Mouse (Mus musculus): ENCODE measurements at regions not wholly inside any gene's neighbourhood (a gene's known extent, or its start where the extent isn't known, plus 50 kb on each side); places are given as distances from the start of the nearest gene placed in this dataset.

GRCm38 (mm10) chr19:56653292-56653691, 68.7 kb upstream of the Adrb1 start:
- H3K36me3 ChIP-seq = no peaks in the 10 kb centered on the region
- H3K4me3 ChIP-seq (replicated peaks) = no peak overlapping the region
- 0 out of 2 replicates have a peak overlapping the region, but pooled peaks have one; percentile 50 for H3K4me2 ChIP-seq (replicated peaks)
- no peak overlapping the region for H3K27ac ChIP-seq
- H3K27me3 ChIP-seq = peaks cover 11% of the 10 kb centered on the region
- no peaks in the 10 kb centered on the region for H3K9me3 ChIP-seq
- no peak overlapping the region for H3K9ac ChIP-seq (replicated peaks)
- ATAC-seq = peak; percentile 40; the same call in 1 of the 2 replicates
- WGBS = 44% methylated on average over 9 of the region's 9 CpGs
- peaks cover 19% of the 10 kb centered on the region for H3K4me1 ChIP-seq (replicated peaks)

- Histone ChIP-seq H3K36me3 (no peaks in the 10 kb centered on the region), H3K27ac (no peak overlapping the region), H3K4me1 (replicated peaks) (peaks cover 19% of the 10 kb centered on the region), H3K9ac (replicated peaks) (no peak overlapping the region), H3K27me3 (peaks cover 11% of the 10 kb centered on the region), H3K4me2 (replicated peaks) (no peak overlapping the region), H3K9me3 (no peaks in the 10 kb centered on the region), H3K4me3 (replicated peaks) (no peak overlapping the region)
- ATAC-seq = no peak
- WGBS = 87% methylated on average over 9 of the region's 9 CpGs
These were observed 66.7 kb upstream of the Adrb1 start for GRCm38 (mm10) chr19:56655330-56655729.

GRCm38 (mm10) chr19:56660566-56661199, 61.3 kb upstream of the Adrb1 start:
- WGBS = 62% methylated on average over 4 of the region's 4 CpGs

GRCm38 (mm10) chr19:56663474-56664227, 58.3 kb upstream of the Adrb1 start:
- H3K27me3 ChIP-seq = no peaks in the 10 kb centered on the region
- no peak overlapping the region for H3K9ac ChIP-seq (replicated peaks)
- no peak for ATAC-seq
- H3K4me3 ChIP-seq (replicated peaks) = no peak overlapping the region
- WGBS = 42% methylated on average over 10 of the region's 10 CpGs
- H3K4me2 ChIP-seq (replicated peaks) = no peak overlapping the region
- no peaks in the 10 kb centered on the region for H3K36me3 ChIP-seq
- H3K27ac ChIP-seq = no peak overlapping the region
- H3K4me1 ChIP-seq (replicated peaks) = peaks cover 9% of the 10 kb centered on the region; the same call in 1 of the 2 replicates
- no peaks in the 10 kb centered on the region for H3K9me3 ChIP-seq

More at GRCm38 (mm10) chr19:56660566-56661199, 61.3 kb upstream of the Adrb1 start:
- no peak overlapping the region for H3K4me2 ChIP-seq (replicated peaks)
- no peaks in the 10 kb centered on the region for H3K9me3 ChIP-seq
- H3K27ac ChIP-seq = no peak overlapping the region
- peaks cover 9% of the 10 kb centered on the region; the same call in 1 of the 2 replicates for H3K4me1 ChIP-seq (replicated peaks)
- no peak overlapping the region for H3K4me3 ChIP-seq (replicated peaks)
- no peak overlapping the region for H3K9ac ChIP-seq (replicated peaks)
- H3K27me3 ChIP-seq = no peaks in the 10 kb centered on the region
- ATAC-seq = no peak
- H3K36me3 ChIP-seq = no peaks in the 10 kb centered on the region

GRCm38 (mm10) chr19:56664307-56664775, 57.7 kb upstream of the Adrb1 start:
- Histone ChIP-seq H3K4me1 (replicated peaks) (peaks cover 9% of the 10 kb centered on the region; the same call in 1 of the 2 replicates), H3K9ac (replicated peaks) (no peak overlapping the region), H3K9me3 (no peaks in the 10 kb centered on the region), H3K4me3 (replicated peaks) (no peak overlapping the region), H3K36me3 (no peaks in the 10 kb centered on the region), H3K4me2 (replicated peaks) (no peak overlapping the region), H3K27ac (peak overlapping the region; percentile 30), H3K27me3 (no peaks in the 10 kb centered on the region)
- 46% methylated on average over 10 of the region's 10 CpGs for WGBS
- 0 out of 2 replicates have a peak, but pooled peaks have one; percentile 67 for ATAC-seq

- H3K4me2 ChIP-seq (replicated peaks) = no peak overlapping the region
- H3K9me3 ChIP-seq = no peaks in the 10 kb centered on the region
- no peak overlapping the region for H3K4me3 ChIP-seq (replicated peaks)
- H3K9ac ChIP-seq (replicated peaks) = no peak overlapping the region
- H3K36me3 ChIP-seq = no peaks in the 10 kb centered on the region
- H3K4me1 ChIP-seq (replicated peaks) = peaks cover 9% of the 10 kb centered on the region; the same call in 1 of the 2 replicates
- H3K27me3 ChIP-seq = no peaks in the 10 kb centered on the region
- WGBS = 86% methylated on average over 7 of the region's 7 CpGs
- no peak overlapping the region for H3K27ac ChIP-seq
- no peak for ATAC-seq
These were observed 56.9 kb upstream of the Adrb1 start for GRCm38 (mm10) chr19:56664944-56665663.

GRCm38 (mm10) chr19:56665972-56666371, 56.0 kb upstream of the Adrb1 start:
- 82% methylated on average over 1 of the region's 1 CpGs for WGBS
- Histone ChIP-seq H3K9ac (replicated peaks) (no peak overlapping the region), H3K27me3 (no peaks in the 10 kb centered on the region)

GRCm38 (mm10) chr19:56667903-56668302, 54.1 kb upstream of the Adrb1 start:
- H3K4me1 ChIP-seq (replicated peaks) = peaks cover 9% of the 10 kb centered on the region; the same call in 1 of the 2 replicates
- H3K27me3 ChIP-seq = no peaks in the 10 kb centered on the region
- no peak overlapping the region for H3K4me2 ChIP-seq (replicated peaks)
- no peaks in the 10 kb centered on the region for H3K36me3 ChIP-seq
- no peak overlapping the region for H3K9ac ChIP-seq (replicated peaks)
- no peaks in the 10 kb centered on the region for H3K9me3 ChIP-seq
- no peak overlapping the region for H3K4me3 ChIP-seq (replicated peaks)
- H3K27ac ChIP-seq = no peak overlapping the region
- ATAC-seq = no peak
- WGBS = 92% methylated on average over 2 of the region's 2 CpGs

More at GRCm38 (mm10) chr19:56665972-56666371, 56.0 kb upstream of the Adrb1 start:
- H3K27ac ChIP-seq = no peak overlapping the region
- no peak overlapping the region for H3K4me3 ChIP-seq (replicated peaks)
- peaks cover 9% of the 10 kb centered on the region; the same call in 1 of the 2 replicates for H3K4me1 ChIP-seq (replicated peaks)
- H3K36me3 ChIP-seq = no peaks in the 10 kb centered on the region
- no peaks in the 10 kb centered on the region for H3K9me3 ChIP-seq
- H3K4me2 ChIP-seq (replicated peaks) = no peak overlapping the region
- ATAC-seq = no peak

- Histone ChIP-seq H3K9me3 (no peaks in the 10 kb centered on the region), H3K27me3 (no peaks in the 10 kb centered on the region), H3K4me2 (replicated peaks) (no peak overlapping the region), H3K36me3 (no peaks in the 10 kb centered on the region), H3K4me1 (replicated peaks) (peaks cover 9% of the 10 kb centered on the region; the same call in 1 of the 2 replicates), H3K9ac (replicated peaks) (no peak overlapping the region), H3K27ac (no peak overlapping the region), H3K4me3 (replicated peaks) (no peak overlapping the region)
- WGBS = 72% methylated on average over 7 of the region's 7 CpGs
- ATAC-seq = no peak
These were observed 53.0 kb upstream of the Adrb1 start for GRCm38 (mm10) chr19:56668991-56669390.

GRCm38 (mm10) chr19:56669468-56669867, 52.5 kb upstream of the Adrb1 start:
- Histone ChIP-seq H3K27ac (no peak overlapping the region), H3K27me3 (no peaks in the 10 kb centered on the region), H3K4me2 (replicated peaks) (no peak overlapping the region), H3K9me3 (no peaks in the 10 kb centered on the region), H3K4me1 (replicated peaks) (peaks cover 5% of the 10 kb centered on the region; the same call in 1 of the 2 replicates), H3K36me3 (no peaks in the 10 kb centered on the region), H3K9ac (replicated peaks) (no peak overlapping the region), H3K4me3 (replicated peaks) (no peak overlapping the region)
- no peak for ATAC-seq
- WGBS = 75% methylated on average over 7 of the region's 7 CpGs
